Mouse (Mus musculus) heart, embryonic 10.5 days (tissue): Measurements from ENCODE around the gene Larp1b. TPM values are rescaled to one million over a fixed set of nuclear protein-coding genes. Genes with fewer than 3 reads are reported as not detected.

Experiments
- DNase-seq: peaks from one replicate; pipeline ENCODE4 v3.0.0-alpha.2; 2017; ENCODE audit warnings: low spot score
- H3K27ac ChIP-seq: fragments of 300-500 bp; sonication (generic); 2 replicates; pipeline ENCODE4 v1.5.1; 2016; ENCODE audit warnings: mild to moderate bottlenecking
- H3K27me3 ChIP-seq: fragments of 300-500 bp; sonication (generic); 2 replicates; pipeline ENCODE4 v1.6.1; 2016; ENCODE audit warnings: mild to moderate bottlenecking; ENCODE audit not compliant: poor library complexity, insufficient read depth, severe bottlenecking
- H3K36me3 ChIP-seq: fragments of 300-500 bp; sonication (generic); 2 replicates; pipeline ENCODE4 v1.6.1; 2016; ENCODE audit warnings: mild to moderate bottlenecking, moderate library complexity
- H3K4me1 ChIP-seq: fragments of 300-500 bp; sonication (generic); 2 replicates; pipeline ENCODE4 v1.6.1; 2016; ENCODE audit warnings: mild to moderate bottlenecking
- H3K4me3 ChIP-seq: fragments of 300-500 bp; sonication (generic); 2 replicates; pipeline ENCODE4 v1.5.1; 2016; ENCODE audit warnings: mild to moderate bottlenecking, moderate library complexity
- H3K9me3 ChIP-seq: fragments of 300-500 bp; sonication (generic); 2 replicates; pipeline ENCODE4 v1.6.1; 2016; ENCODE audit warnings: mild to moderate bottlenecking, moderate library complexity
- WGBS: fragments of 180-500 bp; shearing (Covaris S2); methylation state at CpG from one replicate; pipeline ENCODE4 v1.1.7; 2016; 5-methylcytosine and 5-hydroxymethylcytosine counted together
- polyA plus RNA-seq: library from polyadenylated mRNA; unstranded; fragments of >200 nt; fragmentation: Nextera tagmentation; extraction: Ambion mirVana; gene quantifications from 2 replicates; pipeline ENCODE4 v1.2.1, GENCODE M21; 2016

The Larp1b gene
- polyA plus RNA-seq, 1 experiment from 2014 or later = 5.8 TPM

DNA sequence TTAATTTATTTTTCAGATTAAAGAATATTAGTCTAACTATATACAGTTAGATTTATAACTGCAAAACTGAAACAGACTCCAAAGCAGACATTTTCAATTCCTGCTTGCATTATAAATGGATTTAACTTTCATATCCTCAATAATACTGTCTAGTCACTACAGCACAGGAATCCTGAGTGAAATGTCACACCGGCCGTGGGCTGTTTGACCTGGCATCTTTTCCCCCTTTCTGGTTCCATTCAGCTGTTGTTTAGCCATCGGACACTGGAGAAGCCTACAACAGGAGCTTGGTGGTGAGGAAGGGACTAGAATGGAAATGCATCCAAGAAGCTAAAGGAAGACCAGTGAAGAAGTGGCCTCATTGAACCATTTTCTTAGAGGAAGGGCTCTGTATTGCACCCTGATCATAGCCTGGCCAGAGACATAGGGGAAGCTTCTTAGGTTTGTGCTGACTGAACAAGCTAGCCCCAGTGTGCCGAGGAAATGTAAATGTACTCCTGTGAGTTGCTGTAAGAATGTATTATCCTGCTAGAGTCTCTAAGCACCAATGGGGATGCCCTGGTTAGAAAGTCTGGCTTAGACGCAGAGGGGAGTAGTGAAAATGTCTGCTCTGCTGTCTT is 88.8 kb downstream of the Larp1b start:
- Histone ChIP-seq H3K9me3 (no peaks in the 10 kb centered on the region), H3K4me3 (no peak overlapping the region), H3K27ac (no peak overlapping the region), H3K27me3 (no peaks in the 10 kb centered on the region), H3K4me1 (no peaks in the 10 kb centered on the region), H3K36me3 (no peaks in the 10 kb centered on the region)
- no peak for DNase-seq
- WGBS = 76% methylated on average over 5 of the region's 5 CpGs

DNA sequence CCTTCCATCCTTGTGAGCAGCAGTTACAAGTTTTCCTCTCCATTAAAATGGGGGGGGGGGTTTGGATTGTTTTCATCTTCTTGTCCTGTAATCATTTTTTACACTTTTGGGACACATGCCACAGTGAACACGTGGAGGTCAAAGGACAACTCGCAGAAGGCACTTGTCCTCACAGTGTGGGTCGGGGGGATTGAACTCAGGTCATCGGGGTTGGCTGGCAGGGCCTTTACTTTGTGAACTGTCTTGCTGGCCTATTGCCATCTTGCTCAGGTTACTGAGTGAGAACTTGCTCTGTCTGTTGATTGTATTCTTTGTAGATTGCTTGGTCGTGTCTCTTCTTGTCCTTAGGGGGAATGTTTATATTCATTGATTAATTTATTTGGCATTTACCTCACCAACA is 91.6 kb downstream of the Larp1b start:
- Histone ChIP-seq H3K27me3 (no peaks in the 10 kb centered on the region), H3K27ac (no peak overlapping the region), H3K36me3 (no peaks in the 10 kb centered on the region), H3K4me3 (no peak overlapping the region), H3K4me1 (peaks cover 10% of the 10 kb centered on the region), H3K9me3 (no peaks in the 10 kb centered on the region)
- no peak for DNase-seq
- WGBS = 78% methylated on average over 5 of the region's 5 CpGs

DNA sequence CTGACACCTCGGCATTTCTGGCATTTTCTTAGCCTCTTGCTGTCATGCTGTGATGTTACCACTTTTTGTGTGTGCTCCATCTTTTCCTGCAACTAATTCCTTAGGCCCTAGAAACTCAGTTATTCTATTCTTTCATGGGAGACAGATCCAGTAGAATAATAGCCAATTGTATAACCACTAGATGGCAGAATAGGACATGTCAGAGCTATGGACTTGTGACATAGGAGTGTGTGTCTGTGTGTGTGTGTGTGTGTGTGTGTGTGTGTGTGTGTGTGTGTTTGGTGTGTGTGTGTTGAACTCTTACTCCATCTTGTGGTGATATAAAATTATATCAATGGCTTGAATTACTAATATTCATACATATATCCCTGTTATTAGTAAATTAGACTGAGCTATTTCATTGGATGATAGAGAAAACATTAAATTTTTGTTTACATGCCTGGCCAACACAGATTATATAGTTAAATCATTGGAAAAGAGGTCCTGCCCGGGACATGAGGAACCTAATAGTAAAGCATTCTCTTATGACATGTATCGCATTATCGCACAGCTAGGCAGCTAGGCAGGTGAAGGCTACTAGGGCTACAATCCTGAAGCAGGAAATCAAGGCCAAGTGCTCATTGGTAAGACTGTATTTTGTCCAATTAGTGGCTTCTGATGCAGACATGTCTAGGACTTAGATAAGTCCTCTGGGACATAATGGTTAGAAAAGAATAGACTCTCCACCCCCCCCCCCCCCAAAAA is 92.7 kb downstream of the Larp1b start:
- 77% methylated on average over 4 of the region's 4 CpGs for WGBS
- Histone ChIP-seq H3K4me1 (peaks cover 10% of the 10 kb centered on the region), H3K9me3 (no peaks in the 10 kb centered on the region), H3K27me3 (no peaks in the 10 kb centered on the region), H3K27ac (no peak overlapping the region), H3K36me3 (no peaks in the 10 kb centered on the region), H3K4me3 (no peak overlapping the region)
- DNase-seq = no peak

DNA sequence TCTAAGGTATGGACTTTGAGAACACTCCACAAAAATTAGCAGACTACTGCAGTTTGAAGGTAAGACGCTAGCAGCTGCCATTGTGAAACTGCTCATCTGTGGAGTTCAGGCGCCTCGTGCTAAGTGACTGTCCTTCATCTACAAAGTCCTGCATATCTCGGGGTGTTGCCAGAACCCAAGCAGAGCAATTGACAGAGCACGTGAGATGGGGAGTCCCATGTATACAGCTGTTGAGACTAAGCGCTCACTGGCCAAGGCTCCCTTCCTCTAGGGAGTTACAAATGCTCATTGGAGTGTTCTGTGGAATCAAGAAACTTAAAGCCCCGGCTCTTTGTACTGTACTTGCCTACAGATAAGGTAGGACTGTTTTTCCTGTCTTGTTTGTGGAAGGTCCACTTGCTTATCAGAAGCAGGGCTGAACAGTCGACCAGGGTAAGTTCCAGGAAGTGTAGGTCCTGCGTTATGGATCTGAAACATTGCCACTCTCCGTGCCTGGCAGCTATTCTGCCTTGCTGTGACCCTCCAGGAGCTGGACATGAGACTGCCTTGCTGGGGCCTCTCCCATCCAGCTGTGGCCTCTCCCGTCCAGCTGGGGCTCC is 94.2 kb downstream of the Larp1b start:
- 37% methylated on average over 11 of the region's 11 CpGs for WGBS

DNA sequence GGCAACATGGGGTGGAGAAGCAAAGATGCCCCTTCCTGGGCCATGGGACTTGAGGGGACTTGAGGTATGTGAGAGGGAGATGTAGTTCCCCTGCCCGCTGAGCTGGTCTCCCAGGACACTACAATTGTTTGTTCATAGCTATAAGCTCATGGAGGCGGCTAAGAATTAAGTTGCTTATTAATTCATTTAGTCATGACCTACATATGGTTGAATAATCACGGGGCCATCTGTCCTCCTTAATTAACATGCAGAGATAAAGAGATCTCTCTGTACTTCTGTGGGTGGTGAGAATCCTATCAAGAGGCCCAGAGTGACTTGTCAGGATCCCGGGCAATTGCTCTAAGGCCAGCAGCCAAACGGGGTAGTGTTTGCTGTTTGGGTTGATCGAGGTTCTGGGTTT is 98.2 kb downstream of the Larp1b start:
- H3K36me3 ChIP-seq = no peaks in the 10 kb centered on the region
- no peak for DNase-seq
- H3K9me3 ChIP-seq = no peaks in the 10 kb centered on the region
- H3K4me1 ChIP-seq = peaks cover 10% of the 10 kb centered on the region
- H3K27ac ChIP-seq = no peak overlapping the region
- H3K27me3 ChIP-seq = no peaks in the 10 kb centered on the region
- 82% methylated on average over 6 of the region's 6 CpGs for WGBS
- no peak overlapping the region for H3K4me3 ChIP-seq

More for the DNA sequence above, 94.2 kb downstream of the Larp1b start:
- DNase-seq = no peak
- H3K36me3 ChIP-seq = no peaks in the 10 kb centered on the region
- H3K9me3 ChIP-seq = no peaks in the 10 kb centered on the region
- no peaks in the 10 kb centered on the region for H3K27me3 ChIP-seq
- H3K27ac ChIP-seq = peak overlapping the region; percentile 10; the same call in 1 of the 2 replicates
- peaks cover 10% of the 10 kb centered on the region for H3K4me1 ChIP-seq
- H3K4me3 ChIP-seq = no peak overlapping the region

DNA sequence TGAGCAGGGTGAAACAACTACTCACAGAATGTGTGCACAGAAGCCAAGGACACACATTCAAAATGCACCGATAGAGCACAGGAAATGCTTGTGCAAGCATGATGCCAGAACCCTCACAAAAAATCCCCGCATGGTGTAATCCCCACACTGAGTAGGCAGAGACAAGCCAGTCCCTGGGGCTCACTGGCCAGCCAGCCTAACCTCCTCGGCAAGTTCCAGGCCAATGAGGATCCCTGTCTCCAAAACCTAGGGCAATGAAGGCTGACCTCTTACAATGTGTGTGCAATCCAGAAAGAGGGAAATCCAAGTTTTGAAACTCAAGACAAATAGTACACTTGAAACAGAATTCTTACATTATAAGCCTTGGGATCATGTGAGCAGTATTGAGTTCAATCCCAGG is 103.7 kb downstream of the Larp1b start:
- Histone ChIP-seq H3K4me1 (no peaks in the 10 kb centered on the region), H3K4me3 (no peak overlapping the region), H3K27me3 (no peaks in the 10 kb centered on the region), H3K27ac (no peak overlapping the region), H3K9me3 (no peaks in the 10 kb centered on the region), H3K36me3 (no peaks in the 10 kb centered on the region)
- WGBS = 84% methylated on average over 3 of the region's 3 CpGs
- no peak for DNase-seq

DNA sequence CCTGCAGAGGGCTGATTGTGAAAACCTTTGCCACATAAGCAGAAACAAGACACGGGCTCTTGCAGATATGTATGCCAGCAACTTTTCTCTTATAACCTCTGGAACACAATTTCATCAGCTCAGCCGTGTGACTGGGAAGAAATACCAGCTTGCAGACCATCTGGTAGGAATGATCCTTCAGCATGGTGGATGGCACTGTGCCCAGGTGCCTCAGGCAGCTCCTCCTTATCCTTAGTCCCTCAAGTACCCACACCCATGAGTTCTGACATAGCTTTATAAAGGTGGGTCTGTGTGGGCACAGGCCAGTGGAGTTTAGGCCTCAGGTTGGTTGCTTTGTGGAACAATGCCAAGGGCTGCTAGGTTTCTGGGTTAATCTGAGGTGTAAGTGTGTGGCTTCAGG is 108.8 kb downstream of the Larp1b start:
- H3K27ac ChIP-seq = no peak overlapping the region
- no peaks in the 10 kb centered on the region for H3K36me3 ChIP-seq
- 77% methylated on average over 2 of the region's 2 CpGs for WGBS
- no peaks in the 10 kb centered on the region for H3K4me1 ChIP-seq
- no peaks in the 10 kb centered on the region for H3K9me3 ChIP-seq
- no peak for DNase-seq
- H3K27me3 ChIP-seq = no peaks in the 10 kb centered on the region
- no peak overlapping the region for H3K4me3 ChIP-seq

DNA sequence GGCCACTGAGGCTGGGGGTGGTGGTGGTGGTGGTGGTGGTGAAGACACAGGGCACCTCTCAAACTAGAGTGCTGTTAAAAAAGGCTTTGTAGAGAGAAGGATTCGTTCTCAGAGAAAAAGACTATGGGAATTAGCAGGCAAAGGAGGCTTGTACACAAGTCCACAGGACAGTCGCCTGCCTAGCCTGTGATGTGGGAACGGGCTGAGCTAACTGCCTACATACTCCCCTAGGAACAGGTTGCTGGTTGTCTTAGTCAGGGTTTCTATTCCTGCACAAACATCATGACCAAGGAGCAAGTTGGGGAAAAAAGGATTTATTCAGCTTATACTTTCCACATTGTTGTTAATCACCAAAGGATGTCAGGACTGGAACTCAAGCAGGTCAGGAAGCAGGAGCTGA is 109.6 kb downstream of the Larp1b start:
- Histone ChIP-seq H3K27ac (no peak overlapping the region), H3K9me3 (no peaks in the 10 kb centered on the region), H3K4me3 (no peak overlapping the region), H3K4me1 (no peaks in the 10 kb centered on the region), H3K36me3 (peaks cover 3% of the 10 kb centered on the region; the same call in 1 of the 2 replicates), H3K27me3 (no peaks in the 10 kb centered on the region)
- no peak for DNase-seq
- WGBS = 80% methylated on average over 3 of the region's 3 CpGs

DNA sequence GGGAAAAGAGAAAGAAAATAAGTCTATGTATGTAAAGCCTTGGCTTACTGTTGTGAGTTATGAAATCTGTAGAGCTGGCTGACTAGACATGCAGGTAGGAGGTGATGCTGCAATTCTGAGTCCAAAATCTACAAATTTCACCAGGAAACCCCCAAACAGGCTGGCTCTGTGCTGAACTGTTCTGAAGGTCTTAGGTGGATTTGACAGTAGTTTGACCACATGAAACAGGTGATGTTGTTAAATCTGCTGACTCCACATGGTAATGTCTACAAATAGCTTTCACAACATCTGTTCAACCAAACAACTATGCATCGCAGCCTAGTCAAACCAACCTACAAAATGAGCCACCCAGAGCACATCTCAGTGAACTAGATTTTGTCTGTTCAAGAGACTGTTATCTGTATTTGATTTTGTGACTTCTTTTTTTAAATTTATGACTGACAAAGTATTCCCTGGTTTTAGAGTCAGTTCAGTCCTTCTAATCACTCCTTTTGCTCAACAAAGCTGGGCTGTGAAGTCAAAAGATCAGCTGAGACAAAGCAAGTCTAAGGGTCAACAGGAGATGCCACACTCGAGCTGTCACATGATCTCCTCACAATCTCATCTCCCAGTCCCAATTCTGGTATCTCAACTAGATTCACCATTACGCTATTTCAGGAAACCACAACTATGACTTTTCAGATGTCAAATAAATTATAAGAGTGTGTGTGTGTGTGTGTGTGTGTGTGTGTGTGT is 112.4 kb downstream of the Larp1b start:
- Histone ChIP-seq H3K9me3 (no peaks in the 10 kb centered on the region), H3K4me3 (no peak overlapping the region), H3K27ac (no peak overlapping the region), H3K36me3 (peaks cover 26% of the 10 kb centered on the region), H3K27me3 (no peaks in the 10 kb centered on the region), H3K4me1 (no peaks in the 10 kb centered on the region)
- no peak for DNase-seq
- 82% methylated on average over 3 of the region's 3 CpGs for WGBS

DNA sequence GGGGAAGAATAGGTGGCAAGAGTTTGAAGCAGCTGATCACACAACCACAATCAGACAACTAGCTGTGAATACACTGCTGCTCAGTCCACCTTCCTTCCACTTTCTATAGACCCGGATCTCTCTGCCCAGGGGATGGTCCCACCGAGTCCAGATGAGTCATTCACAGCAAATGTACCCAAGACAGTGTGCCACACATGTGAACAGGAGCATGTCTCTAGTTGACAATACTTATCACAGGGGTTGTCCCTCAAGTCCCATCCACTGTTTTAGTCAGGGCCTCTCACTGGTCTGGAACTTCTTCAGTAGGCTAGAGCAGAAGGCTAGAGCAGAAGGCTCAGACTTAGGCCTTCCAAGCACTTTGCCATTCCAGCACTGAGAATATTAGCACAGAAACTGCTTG is 113.1 kb downstream of the Larp1b start:
- no peaks in the 10 kb centered on the region for H3K27me3 ChIP-seq
- H3K27ac ChIP-seq = no peak overlapping the region
- no peak overlapping the region for H3K4me3 ChIP-seq
- no peaks in the 10 kb centered on the region for H3K9me3 ChIP-seq
- 88% methylated on average over 2 of the region's 2 CpGs for WGBS
- peaks cover 33% of the 10 kb centered on the region for H3K36me3 ChIP-seq
- no peak for DNase-seq
- no peaks in the 10 kb centered on the region for H3K4me1 ChIP-seq

DNA sequence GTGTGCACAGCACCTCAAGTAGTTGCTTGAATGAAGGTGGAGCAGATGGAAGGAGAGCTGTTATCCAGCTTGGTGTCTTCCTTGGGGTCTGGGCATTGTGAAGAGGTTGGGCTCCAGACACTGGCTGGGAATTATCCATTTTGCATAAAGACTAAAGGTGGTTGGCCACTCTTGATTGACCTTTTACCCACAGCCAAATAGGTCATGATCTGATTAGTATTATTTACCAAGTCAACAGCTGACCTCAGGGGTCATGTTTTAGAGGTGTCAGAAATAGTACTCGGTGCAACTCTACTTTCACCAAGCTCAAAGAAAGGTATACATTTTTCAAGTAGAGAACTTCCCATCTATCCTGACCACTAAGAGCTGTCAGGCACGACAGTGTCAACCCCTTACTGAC is 115.7 kb downstream of the Larp1b start:
- 82% methylated on average over 2 of the region's 2 CpGs for WGBS
- Histone ChIP-seq H3K27ac (no peak overlapping the region), H3K4me1 (no peaks in the 10 kb centered on the region), H3K4me3 (no peak overlapping the region), H3K27me3 (no peaks in the 10 kb centered on the region), H3K36me3 (peaks cover 54% of the 10 kb centered on the region), H3K9me3 (no peaks in the 10 kb centered on the region)
- DNase-seq = no peak

DNA sequence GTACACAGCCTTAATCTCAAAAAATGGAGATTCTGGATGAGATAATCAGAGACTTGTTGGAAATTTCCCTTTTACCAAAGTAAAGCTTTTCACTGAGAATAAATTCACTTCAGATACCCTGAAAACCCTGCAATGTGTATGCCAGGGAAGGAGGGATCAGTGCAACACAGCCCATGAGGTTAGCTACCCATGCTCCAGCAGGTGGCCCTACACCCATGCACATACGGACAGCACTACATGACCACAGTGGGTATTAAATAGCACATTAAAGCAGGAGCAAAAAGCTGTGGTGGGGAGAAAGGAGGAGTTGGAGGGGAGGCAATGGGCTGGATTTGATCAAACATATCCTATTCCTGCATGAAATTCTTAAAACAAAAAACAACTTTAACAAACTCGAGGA is 120.9 kb downstream of the Larp1b start:
- Histone ChIP-seq H3K36me3 (peaks cover 39% of the 10 kb centered on the region), H3K4me1 (peaks cover 6% of the 10 kb centered on the region; the same call in 1 of the 2 replicates), H3K27ac (no peak overlapping the region), H3K27me3 (no peaks in the 10 kb centered on the region), H3K4me3 (no peak overlapping the region), H3K9me3 (no peaks in the 10 kb centered on the region)
- DNase-seq = no peak
- 80% methylated on average over 2 of the region's 2 CpGs for WGBS

DNA sequence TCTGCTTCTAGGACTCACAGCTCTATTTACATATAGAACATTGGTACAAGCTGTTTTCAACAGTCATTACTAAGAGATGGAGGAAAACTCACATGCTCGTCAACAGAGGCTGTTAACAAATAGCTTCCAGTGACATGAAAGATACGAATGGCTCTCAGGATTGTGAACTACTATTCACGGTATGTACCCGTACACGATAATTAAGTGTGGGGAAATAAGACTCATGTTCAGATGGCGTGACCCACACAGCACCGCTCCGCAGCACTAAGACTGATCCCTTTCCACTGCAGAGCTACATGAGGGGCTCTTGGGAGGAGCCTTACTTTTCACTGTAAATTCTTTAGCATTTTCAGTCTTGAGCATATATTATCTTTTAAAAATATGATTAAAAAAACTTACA is 125.7 kb downstream of the Larp1b start:
- no peaks in the 10 kb centered on the region for H3K9me3 ChIP-seq
- no peak overlapping the region for H3K27ac ChIP-seq
- no peaks in the 10 kb centered on the region for H3K36me3 ChIP-seq
- H3K4me1 ChIP-seq = peaks cover 10% of the 10 kb centered on the region
- WGBS = 89% methylated on average over 8 of the region's 8 CpGs
- H3K4me3 ChIP-seq = no peak overlapping the region
- DNase-seq = peak; percentile 51
- no peaks in the 10 kb centered on the region for H3K27me3 ChIP-seq
